Mouse (Mus musculus): ENCODE results near the gene Tnpo2.

Gene Tnpo2

DNA sequence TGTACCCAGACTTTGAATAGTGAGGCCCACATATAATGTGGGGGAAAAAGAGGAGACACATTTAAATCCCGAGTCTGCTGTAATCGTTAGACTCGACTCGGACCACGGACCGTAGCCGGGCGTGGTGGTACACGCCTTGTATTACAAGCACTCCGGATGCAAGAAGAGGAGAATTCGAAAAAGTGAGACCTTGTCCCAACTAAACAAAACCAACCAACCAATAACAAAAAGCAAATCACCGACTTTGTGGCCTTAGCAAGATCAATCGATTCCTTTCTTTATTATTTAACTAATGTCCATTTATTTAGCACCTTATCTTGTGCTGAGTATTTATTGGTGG is 9.2 kb upstream of the Tnpo2 start:
- DNase-seq (ENCODE audit: low read depth), result peak; percentile 53

DNA sequence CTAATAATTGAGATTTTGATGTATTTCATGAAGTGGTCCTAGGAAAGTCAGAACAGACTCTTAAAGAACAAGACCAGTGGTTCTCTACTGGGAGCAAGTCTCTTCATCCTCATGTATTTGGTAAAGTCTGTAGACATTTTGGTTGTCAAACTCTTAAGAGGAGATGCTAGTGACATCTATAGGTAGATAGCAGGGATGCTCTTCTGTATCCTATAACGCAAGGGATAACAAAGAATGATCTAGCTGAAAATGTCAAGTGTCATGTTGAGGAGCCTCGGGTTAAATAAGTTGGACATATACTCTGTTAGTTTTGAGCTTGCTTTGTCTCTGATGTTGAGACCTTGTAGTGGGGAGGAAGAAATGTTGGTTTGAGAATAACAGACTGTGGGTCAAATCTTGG is 8.8 kb upstream of the Tnpo2 start:
- no peak for DNase-seq (ENCODE audit: low read depth)

DNA sequence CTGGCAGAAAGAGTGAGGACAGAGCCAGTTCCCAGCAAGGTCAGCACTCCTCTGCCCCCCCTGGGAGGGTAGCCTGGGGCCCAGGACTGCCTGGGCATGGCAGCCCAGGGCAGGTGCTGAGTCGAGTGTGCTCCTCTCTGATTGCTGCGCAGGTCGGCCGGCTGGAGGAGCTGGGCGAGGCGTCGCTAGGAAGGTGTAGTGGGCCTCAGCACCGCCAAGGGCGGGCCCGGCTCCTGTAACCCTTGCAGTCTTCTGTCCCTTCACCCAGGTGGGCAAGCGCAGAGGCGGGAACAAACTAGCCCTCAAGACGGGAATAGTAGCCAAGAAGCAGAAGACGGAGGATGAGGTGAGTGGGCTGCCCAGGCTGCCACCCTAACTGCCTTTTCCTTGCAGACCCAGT is 7.4 kb upstream of the Tnpo2 start:
- no peak for DNase-seq (ENCODE audit: low read depth)

DNA sequence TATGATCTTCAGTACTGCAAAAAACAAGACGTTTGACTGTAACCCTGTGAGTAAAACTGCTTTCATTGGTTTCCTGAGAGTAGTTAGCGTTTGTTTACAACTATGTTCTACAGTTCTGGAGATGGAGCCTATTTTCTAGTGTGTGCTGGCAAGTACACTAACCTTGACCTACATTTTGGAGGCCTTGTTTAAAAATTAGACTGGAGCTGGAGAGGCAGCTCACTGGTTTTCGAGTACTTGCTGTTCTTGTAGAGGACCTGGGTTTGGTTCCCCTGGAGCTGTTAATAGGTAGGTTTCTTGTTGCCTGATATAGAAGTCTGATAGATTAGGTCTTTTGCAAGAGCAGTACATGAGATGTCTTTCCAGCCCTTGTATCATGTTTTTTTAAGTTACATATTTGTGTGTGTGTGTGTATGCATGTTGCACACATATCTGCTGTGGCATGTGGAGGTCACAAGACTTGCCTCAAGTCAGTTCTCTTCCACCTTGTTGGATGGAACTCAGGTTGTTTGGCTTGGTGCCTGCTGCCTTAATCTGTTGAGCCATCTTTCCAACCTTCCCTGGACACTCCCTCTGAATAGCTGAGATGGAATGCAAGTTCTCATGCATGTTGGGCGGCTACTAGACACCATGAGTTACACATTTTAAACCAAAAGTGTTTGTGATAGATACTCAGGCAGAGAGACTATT is 3.9 kb upstream of the Tnpo2 start:
- no peak for DNase-seq (ENCODE audit: low read depth)

DNA sequence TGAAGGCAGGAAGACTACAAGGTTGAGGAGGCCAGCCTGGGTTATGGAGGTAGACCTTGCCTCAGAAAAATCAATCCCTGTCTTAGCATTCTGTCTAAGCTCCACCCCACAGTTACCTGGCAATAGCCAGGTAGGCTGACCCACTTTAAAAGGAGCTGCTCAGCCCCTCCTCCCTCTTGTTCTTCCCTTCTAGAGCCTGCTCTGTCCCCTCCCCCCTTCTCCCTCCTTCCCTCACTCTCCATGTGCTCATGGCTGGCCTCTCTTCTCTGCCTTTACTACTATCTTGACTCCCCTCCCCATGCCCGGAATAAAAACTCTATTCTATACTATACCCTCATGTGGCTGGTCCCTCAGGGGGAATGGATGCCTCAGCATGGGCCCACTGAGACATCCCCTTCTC is 2.8 kb upstream of the Tnpo2 start:
- DNase-seq (ENCODE audit: low read depth), result no peak

DNA sequence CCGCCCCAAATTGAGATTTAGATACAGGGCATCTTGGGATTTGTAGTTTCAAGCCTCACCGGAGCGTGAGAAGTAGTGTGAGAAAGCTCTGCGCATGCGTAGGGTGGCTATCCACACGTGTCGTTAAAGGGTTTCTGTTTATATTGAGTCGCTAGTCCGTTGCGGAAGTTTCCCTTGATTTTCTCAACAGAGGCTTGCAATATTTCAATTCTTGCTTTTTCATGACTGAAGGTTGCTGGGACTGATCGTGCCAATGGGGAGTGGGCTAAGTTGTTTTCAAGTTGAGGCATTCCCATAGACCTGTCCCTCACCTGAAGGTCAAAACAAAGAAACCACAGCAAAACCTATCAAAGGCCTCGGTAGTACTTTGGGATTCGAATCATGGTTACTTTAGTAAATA is 2.0 kb upstream of the Tnpo2 start:
- DNase-seq (ENCODE audit: low read depth), result peak; percentile 95

DNA sequence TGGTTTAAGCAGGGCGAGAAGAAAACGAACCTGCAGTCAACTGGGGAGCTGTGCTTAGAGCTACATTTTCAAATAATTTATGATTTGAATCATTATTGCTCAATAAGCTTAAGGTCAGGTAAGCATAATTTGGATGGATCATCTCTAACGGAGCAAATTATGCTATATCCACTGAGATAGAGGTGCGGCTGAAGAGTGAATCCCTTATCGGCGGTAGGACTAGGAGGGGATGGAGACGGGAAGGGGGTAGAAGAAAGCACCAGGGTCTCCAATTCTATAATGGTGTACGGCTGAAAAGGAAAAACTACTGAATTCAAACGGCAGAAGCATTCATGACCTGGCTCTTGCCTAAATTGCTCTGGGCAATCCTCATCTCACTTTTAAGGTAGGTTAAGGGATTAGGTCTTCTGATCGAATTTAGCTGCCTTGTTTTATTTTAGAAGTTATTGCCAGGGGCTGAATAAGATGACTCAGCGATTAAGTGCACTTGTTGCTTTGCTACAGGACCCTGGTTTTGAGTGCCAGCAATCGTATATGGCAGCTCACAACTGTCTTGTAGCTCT is 1.5 kb upstream of the Tnpo2 start:
- no peak for DNase-seq (ENCODE audit: low read depth)

DNA sequence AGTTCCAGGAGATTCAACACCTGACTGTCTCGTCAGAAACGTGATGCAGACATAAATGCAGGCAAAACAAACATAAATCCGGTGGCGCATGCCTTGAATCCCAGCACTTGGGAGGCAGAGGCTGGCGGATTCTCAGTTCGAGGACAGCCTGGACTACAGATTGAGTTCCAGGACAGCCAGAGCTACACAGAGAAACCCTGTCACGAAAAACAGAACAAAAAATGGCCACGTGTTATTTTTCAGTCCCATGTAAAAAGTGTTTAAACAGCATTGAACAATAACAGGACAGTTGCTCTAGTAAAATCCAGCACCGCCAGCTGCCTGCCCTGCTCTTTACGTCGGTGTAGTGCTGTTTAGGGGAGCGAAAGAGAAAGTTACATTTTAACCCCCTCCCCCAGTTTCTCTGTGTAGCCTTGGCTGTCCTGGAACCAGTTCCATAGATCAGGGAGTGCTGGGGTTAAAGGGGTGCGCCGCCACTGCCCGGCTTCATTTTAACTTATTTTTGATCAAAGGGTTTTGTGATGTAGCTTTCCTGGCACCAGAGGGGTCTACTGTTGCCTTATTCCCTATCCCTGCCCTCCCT is 896 bp upstream of the Tnpo2 start:
- peak; percentile 74 for DNase-seq (ENCODE audit: low read depth)

DNA sequence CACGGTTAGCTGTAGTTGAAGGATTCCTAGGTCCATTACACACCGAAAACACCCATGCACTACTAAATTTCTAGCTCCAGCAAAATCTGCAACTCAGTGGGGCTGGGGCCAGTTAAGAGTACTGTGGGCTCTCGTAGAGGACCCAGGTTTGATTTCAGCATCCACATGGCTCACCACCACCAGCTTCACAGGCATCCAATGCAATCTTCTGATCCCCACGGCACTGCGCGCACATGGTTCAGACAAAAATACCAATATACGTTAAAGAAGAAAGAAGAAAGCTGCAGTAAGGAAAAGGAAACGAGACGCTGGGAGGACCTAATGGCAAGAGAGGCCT is 366 bp upstream of the Tnpo2 start:
- DNase-seq (ENCODE audit: low read depth), result no peak

DNA sequence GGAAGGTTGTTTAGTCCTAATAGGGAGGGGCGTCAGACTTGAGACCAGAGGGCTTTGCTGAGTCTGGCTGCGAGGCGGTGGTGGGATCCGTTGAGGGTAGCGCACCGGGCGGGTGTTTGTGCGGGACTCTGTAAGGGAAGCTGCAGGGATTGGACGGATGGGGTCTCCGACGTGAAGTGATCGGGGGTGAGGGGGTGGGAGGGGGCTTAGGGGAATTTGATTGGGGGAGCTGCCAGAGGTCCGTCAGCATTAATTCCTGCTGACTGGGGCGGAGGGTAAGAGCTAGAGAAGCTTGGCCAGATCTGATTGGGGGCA is 608 bp downstream of the Tnpo2 start:
- no peak for DNase-seq (ENCODE audit: low read depth)

DNA sequence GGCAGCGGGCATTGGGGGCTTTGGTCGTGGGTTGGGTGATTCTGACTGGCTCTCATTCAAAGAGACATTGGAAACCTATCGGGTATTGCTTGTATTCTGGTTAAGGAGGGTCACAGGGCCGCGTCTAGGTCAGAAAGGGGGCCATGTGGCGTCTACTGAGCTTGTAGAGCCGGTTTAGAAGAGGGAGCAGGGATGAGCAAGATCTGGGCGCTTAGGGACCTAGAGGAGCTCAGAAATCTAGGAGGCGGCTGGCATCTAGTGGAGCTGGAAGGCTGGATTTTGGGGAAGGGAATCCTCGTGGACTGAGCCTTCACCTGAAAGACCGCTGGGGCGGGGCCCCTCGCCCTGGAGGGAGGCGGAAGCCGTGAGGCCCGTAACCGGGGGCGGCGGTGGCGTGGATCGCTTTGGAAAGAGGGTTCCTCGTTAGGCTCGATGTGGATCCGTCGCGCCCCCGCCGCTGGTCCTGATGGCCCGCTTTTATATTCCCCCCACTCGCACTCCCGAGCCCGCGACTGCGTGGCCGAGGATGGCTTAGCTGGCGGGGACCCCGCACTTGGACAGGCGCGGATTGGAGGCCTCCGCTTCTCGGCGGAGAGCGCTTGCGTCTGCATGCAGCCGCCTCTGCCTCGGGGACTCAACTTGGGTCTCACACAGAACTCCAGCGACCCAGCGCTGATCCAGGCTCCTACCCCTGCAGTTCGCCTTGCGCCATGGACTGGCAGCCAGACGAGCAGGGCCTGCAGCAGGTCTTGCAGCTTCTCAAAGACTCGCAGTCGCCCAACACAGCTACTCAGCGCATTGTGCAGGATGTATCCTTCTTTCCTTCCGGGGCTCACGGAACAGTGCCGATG is 1.2 kb downstream of the Tnpo2 start:
- DNase-seq (ENCODE audit: low read depth), result peak; percentile 76

DNA sequence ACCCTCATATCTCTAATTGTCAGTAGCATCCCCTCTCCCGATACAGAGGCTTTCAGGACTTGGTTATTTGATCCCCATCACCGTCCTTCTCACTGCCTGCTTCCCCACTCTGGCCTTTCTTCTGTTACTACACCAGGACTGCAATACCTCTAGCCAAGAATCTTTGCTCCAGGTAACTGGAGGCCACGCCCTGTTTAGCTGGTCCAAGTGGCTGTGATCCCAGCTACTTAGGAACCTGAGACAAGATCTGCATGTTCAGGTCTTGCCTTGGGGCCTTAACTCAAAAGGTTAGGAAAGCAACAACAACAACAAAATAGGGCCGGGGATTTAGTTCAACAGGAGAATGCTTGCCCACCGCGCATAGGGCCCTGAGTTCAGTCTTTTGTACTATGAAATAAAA is 6.9 kb downstream of the Tnpo2 start:
- DNase-seq (ENCODE audit: low read depth), result no peak

DNA sequence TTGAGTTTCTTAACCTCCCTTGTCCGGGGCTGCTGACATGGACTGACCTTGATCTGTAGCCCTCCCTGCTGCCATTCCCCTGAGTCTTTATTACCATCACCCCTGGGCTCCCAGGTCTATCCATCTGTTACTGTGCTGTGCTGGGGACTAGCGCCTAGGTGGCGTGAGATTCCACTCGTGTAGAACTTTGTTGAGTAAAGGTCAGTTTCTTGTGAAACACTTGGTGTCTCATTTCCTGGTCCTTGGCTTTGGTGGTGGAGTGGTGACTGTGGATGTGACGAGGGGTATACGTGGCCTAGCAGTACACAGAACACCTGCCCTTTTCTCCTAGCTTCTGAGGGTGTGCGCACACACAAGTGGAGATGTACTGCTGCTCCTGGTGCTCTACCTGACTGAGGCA is 20.7 kb downstream of the Tnpo2 start:
- no peak for DNase-seq (ENCODE audit: low read depth)

DNA sequence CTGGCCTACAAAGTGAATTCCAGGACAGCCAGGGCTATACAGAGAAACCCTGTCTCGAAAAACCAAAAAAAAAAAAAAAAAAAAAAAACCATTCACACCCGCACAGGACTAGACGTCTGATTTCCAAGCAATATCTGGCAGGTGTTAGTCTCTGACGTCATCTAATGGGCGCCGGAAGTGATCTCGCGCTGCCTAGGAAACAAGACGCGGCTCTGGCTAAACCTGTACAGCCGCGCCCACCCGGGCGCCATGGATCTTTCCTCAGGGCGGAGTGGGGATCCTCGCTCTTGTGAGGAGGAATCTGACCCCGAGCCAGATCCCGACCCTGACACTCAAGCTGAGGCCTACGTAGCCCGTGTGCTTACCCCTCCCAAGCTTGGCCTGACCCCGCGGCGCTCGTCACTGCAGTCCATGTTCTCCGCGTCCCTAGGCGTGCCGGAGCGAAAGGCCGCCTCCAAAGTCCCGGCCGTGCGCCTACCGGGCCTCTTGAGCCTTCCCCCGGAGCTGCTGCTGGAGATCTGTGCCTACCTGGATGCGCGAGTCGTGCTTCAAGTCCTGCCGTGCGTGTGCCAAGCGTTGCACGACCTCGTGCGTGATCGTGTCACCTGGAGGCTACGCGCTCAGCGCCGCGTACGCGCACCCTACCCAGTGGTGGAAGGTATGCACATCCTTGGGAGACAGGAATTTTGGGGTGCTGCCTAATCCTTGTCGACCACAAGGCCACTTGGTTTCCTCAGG is 23.3 kb downstream of the Tnpo2 start, which contains the start of gene Fbxw9:
Fbxw9 (plus strand) TSS at position 177 of the 738 bp plus-strand sequence.
- DNase-seq (ENCODE audit: low read depth), result peak; percentile 96

DNA sequence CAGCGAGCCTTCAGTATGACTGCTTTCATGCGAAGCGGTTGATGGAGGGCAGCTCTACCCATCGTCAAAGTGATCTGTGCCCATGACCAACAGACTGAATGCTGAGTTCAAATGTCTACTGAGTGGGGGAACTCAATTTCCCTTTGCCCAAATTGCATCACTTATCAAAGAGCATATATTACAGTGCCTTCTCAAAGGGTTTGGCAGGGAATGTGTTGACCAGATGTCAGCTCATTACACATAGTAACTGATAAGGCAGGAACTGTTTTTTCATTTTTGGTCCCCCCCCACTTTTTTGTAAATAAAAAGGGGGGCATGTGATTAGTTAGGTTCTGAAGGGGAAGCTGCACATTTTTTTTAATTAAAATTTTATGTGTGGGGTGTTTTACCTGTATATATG is 25.9 kb downstream of the Tnpo2 start:
- DNase-seq (ENCODE audit: low read depth), result no peak

DNA sequence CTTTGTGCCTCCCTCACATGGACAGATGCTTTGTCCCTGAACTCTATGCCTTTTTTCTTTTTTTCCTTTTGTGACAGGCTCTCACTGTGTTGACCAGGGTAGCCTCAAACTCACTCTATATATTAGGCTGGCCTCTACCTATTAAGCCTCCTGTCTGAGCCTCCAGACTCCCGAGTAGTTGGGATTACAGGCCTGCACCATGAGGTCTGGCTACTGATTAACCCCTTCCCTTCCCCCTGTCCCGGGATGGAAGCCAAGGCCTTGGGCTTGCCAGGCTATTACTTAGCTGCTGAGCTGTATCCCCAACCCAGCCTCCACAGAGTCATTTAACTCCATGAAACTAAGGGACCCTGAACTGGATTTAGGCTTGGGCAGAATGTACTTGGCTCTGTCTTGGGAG is 28.5 kb downstream of the Tnpo2 start:
- no peak for DNase-seq (ENCODE audit: low read depth)

DNA sequence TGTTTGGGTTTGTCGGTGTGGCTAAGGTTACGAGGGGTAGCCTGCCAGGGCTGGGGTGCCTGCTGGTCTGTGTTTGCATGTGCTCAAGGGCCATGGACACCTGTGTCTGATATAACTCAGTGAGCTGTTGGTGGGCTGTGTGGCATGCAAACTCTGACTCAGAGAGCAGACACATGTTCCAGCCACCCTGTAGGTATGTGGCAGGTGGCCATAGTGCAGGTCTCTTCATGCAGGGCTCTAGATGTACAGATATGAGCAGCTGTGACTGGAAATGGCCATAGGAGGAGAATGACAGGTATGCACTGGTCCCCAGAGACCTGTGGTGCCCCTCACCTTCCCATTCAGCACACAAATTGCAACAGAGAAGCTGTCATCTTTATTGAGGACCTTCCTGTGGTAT is 30.4 kb downstream of the Tnpo2 start:
- DNase-seq (ENCODE audit: low read depth), result no peak

DNA sequence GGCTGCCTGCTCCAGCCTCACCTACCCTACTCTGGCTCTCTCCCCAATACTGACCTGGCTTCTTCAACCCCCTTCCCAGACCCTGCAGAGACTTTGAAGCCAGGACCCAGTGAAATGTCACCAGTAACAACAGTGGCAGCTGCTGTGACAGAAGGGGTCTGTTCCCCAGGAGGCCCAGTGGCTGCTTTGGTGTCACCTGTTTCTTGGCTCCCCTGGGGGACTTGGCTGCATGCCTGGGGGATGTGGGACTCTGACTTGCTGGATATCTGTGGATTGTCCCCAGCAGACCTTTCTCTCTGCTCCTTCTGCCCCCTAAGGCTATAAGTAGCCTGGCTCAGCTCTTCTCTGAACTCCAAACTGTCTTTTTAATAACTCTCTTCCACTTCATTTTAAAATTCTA is 31.3 kb downstream of the Tnpo2 start, which contains the start of gene Gm5741:
Gm5741 (minus strand) TSS at position 1 of the 400 bp plus-strand sequence.
- no peak for DNase-seq (ENCODE audit: low read depth)

DNA sequence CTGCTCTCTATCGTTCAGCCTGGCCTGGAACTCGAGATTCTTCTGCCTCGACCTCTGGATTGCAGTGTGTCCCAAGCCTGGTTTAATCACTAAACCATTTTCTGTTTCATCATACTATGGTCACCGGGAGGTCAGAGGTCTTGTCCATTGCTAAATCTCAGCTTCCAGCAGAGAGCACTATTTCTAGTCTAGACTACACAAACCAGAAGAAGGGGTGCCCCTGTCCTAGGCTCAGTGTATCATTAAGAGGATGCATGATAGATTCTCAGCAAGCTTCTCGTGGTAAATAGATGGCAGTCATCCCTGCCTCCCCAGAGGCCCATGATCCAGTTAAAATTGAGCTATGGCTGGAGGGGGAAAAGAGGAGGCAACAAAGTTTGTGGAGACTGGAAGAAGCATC is 34.3 kb downstream of the Tnpo2 start:
- no peak for DNase-seq (ENCODE audit: low read depth)

DNA sequence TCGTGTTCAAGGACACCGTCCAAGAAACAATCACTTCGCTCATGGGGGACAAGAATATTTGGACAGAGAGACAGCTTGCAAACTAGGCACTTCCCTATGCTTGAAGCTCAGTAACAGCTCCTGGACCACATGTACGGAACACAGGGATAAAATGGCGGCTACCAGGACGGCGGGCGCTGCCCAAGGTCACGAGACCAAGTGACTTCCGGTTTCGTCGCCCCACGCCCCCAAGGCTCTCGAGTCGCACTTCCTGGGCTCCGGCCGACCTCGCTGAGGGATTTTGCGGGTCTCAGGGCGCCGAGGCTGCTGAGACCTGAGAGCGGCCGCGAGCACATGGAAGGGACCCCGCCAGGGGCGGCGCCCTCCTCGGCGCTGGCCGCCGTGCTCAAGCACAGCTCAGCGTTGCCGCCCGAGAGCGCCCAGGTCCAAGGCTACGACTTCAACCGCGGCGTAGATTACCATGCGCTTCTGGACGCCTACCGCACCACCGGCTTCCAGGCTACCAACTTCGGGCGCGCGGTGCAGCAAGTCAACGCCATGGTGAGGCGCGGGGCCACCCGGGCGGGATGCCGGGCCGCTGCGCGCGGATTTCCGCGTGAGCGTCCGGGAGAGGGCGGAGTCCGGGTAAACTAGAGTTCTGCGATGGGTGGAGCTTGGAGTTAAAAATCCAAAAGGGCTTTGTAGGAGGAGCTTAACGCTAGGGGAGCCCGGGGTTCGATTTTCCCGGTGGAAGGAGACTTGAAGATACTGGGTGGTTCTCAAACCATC is 35.0 kb downstream of the Tnpo2 start, which contains the start of gene Dhps:
Dhps (plus strand) TSS at position 244 of the 768 bp plus-strand sequence.
- peak; percentile 95 for DNase-seq (ENCODE audit: low read depth)

DNA sequence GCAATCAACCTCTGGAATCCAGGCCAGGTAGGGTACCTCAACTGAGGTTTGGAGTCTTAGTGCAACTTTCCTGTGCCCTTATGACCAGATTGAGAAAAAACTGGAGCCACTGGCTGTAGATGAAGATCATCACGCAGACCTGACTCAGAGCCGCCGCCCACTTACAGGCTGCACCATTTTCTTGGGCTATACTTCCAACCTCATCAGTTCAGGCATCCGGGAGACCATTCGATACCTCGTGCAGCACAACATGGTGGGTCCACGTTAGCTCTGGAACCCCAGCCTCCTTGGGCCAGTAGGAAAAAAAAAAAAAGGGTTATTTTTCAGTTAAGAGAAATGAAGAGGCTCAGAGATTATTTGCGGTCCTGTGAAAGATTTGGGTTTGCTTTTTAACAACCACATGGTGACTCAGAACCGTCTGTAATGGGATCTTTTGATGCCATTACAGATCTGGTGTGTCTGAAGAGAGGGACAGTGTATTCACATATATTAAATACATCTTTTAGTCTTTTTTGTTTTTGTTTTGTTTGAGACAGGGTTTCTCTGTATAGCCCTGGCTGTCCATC is 35.7 kb downstream of the Tnpo2 start:
- DNase-seq (ENCODE audit: low read depth), result no peak
